ENCODE assay signal across 8 mouse cellular contexts in the genomic region with DNA sequence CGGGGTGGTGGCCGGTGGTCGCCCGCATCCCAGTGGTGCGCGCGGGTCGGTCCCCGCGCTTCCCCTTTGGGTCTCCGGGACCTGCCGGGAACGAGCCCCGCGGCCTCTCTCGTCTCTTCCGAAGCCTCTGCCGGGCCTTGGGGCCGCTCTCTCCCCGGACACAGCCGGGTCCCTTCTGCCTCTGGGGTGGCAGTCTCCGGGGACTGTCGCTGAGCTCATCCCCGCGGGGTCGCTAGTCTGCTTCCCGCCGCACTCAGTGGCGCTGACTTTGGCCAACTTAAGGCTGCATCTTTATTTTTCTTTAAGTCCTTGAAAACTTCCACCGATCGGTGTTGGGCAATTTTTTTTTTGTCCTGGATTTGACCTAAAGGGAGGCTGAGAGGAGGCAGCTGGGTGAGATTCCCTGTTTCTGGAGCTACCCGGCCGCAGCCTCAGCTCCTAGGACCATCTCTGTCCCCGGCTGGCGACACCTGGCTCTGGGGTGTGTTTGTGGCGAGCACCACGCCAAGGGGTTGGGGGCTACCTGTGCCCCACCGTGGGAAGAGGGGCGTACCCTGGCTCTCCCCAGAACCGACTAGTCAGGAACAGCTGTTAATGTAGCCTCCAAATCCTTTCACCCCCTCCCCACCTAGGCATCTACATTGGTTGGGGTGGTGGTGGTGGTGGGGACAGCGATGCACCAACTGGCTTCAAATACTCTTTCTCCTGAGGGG. TPM values are rescaled to one million over a fixed set of nuclear protein-coding genes. Genes with fewer than 3 reads are reported as not detected.
A peak's percentile ranks its signal among the peaks of the same experiment; 100 is the strongest.
DNase-seq lines count a peak whose midpoint lies in the region; ATAC-seq lines count a peak whose summit lies in the region.

No protein-coding gene starts in this region.

- peak overlapping the region; percentile 84 for H3K4me2 ChIP-seq in forebrain, embryonic 15.5 days (replicated peaks)
- H3K4me2 ChIP-seq in hindbrain, embryonic 12.5 days (replicated peaks), result peak overlapping the region; percentile 72

- ATAC-seq in forebrain, embryonic 15.5 days (replicated peaks), result peak; percentile 81
- ATAC-seq in hindbrain, embryonic 12.5 days (ENCODE audit: low FRiP score), result peak; percentile 80
- ATAC-seq in megakaryocyte, adult 5-6 weeks (ENCODE audit: poor library complexity, severe bottlenecking), result peak; percentile 58

- no peaks in the 10 kb centered on the region for H3K27me3 ChIP-seq in forebrain, embryonic 15.5 days
- H3K27me3 ChIP-seq in hindbrain, embryonic 12.5 days, result no peaks in the 10 kb centered on the region

- peak; percentile 66 for DNase-seq in Muller cell, postnatal 12 days (ENCODE audit: inconsistent ontology term)
- DNase-seq in left cerebral cortex, adult 8-10 months (ENCODE audit: low spot score in 2 of 2), result peak; percentile 32 to 51
- DNase-seq in right cerebral cortex, postnatal 14 days, result peak; percentile 59
- DNase-seq in yolk sac, embryonic 10.5 days (ENCODE audit: low spot score), result peak; percentile 53

- H3K4me1 ChIP-seq in brown adipose tissue, adult 24 weeks (ENCODE audit: control insufficient read depth, insufficient read depth, insufficient read length, low read length), result peaks cover 13% of the 10 kb centered on the region
- H3K4me1 ChIP-seq in forebrain, embryonic 15.5 days, result peaks cover 45% of the 10 kb centered on the region
- peaks cover 35% of the 10 kb centered on the region for H3K4me1 ChIP-seq in hindbrain, embryonic 12.5 days

- peak overlapping the region; percentile 92 for H3K4me3 ChIP-seq in brown adipose tissue, adult 24 weeks (ENCODE audit: insufficient read depth, low read depth, low read length)
- peak overlapping the region; percentile 81 for H3K4me3 ChIP-seq in forebrain, embryonic 15.5 days
- H3K4me3 ChIP-seq in hindbrain, embryonic 12.5 days, result peak overlapping the region; percentile 64

- WGBS in forebrain, embryonic 15.5 days, result 0% methylated on average over 41 of the region's 41 CpGs
- under 1% methylated on average over 41 of the region's 41 CpGs for WGBS in hindbrain, embryonic 12.5 days

- no peaks in the 10 kb centered on the region for H3K9me3 ChIP-seq in forebrain, embryonic 15.5 days
- H3K9me3 ChIP-seq in hindbrain, embryonic 12.5 days (replicated peaks), result no peaks in the 10 kb centered on the region

- no peaks in the 10 kb centered on the region for H3K36me3 ChIP-seq in forebrain, embryonic 15.5 days
- H3K36me3 ChIP-seq in hindbrain, embryonic 12.5 days, result 0 out of 2 replicates have a peak, but pooled peaks cover 4% of the 10 kb centered on the region

- H3K9ac ChIP-seq in forebrain, embryonic 15.5 days (replicated peaks), result peak overlapping the region; percentile 85
- peak overlapping the region; percentile 85 for H3K9ac ChIP-seq in hindbrain, embryonic 12.5 days

- peak overlapping the region; percentile 79 for H3K27ac ChIP-seq in brown adipose tissue, adult 24 weeks (replicated peaks; ENCODE audit: low read depth, low read length)
- peak overlapping the region; percentile 82 for H3K27ac ChIP-seq in forebrain, embryonic 15.5 days (replicated peaks)
- H3K27ac ChIP-seq in hindbrain, embryonic 12.5 days, result peak overlapping the region; percentile 90

RNA-seq across cellular contexts. Expression of a gene that starts 0.9 kb away (rescaled TPM):
- polyA plus RNA-seq in brown adipose tissue, adult 24 weeks (2012; ENCODE audit: insufficient read depth, insufficient read length, missing spikeins), result 2.1 and 3.4 TPM in 2 replicates
- 32.3 and 32.8 TPM in 2 replicates for polyA plus RNA-seq in forebrain, embryonic 15.5 days (2015; fragmentation: Nextera tagmentation; extraction: Ambion mirVana)
- 28.1 and 29.7 TPM in 2 replicates for polyA plus RNA-seq in hindbrain, embryonic 12.5 days (2016; fragmentation: Nextera tagmentation; extraction: Ambion mirVana)
- 10 to 100 TPM; 31.6 to 39.2 (median 33.9) TPM for total RNA-seq in left cerebral cortex, adult 8-10 months (2022)
- total RNA-seq in megakaryocyte, adult 5-6 weeks (2015), result 2.7 TPM in 2 replicates
- 1.8 and 2.6 TPM in 2 replicates for total RNA-seq in megakaryocyte, adult 5-6 weeks (2017)

Comparison
In these comparisons a context has a peak if more than half of its experiments do, and no peak if none do; other contexts are left out.
1. Peak in every context shown above with its lines: DNase-seq, ATAC-seq, H3K4me3 ChIP-seq and H3K27ac ChIP-seq.